Mouse (Mus musculus) lung, postnatal 0 days (tissue): ENCODE measurements around the gene Ncor2.

Source experiments
- CTCF ChIP-seq: IDR thresholded peaks from 2 replicates; pipeline ENCODE4 v1.5.1; 2016; ENCODE audit warnings: antibody characterized with exemption, mild to moderate bottlenecking
- EP300 ChIP-seq: IDR thresholded peaks from 2 replicates; pipeline ENCODE4 v1.6.1; 2016; ENCODE audit warnings: antibody characterized with exemption, mild to moderate bottlenecking, control low read depth

- TF ChIP-seq EP300: no peak
- no peak for TF ChIP-seq CTCF
These were observed 120.8 kb downstream of the Ncor2 start for GRCm38 (mm10) chr5:125058267-125058668.
